Mouse (Mus musculus): ENCODE measurements around the gene Atp6v0a4.
A peak's percentile ranks its signal among the peaks of the same experiment; 100 is the strongest.

Atp6v0a4 gene

GRCm38 (mm10) chr6:38124207-38124835 is at the start of gene Atp6v0a4:
Atp6v0a4 (minus strand) TSS chr6:38124586.
- DNase-seq, result no peak

- DNase-seq, result no peak
Measured at GRCm38 (mm10) chr6:38165385-38165784, 41.0 kb upstream of the Atp6v0a4 start.

GRCm38 (mm10) chr6:38164705-38165104 is 40.3 kb upstream of the Atp6v0a4 start:
- DNase-seq, result no peak

- DNase-seq, result no peak
Measured at GRCm38 (mm10) chr6:38162825-38163504, 38.6 kb upstream of the Atp6v0a4 start.

GRCm38 (mm10) chr6:38160556-38160955 is 36.2 kb upstream of the Atp6v0a4 start:
- no peak for DNase-seq

- peak; percentile 97 for DNase-seq
Measured at GRCm38 (mm10) chr6:38160102-38160501, 35.7 kb upstream of the Atp6v0a4 start.

- DNase-seq, result no peak
Measured at GRCm38 (mm10) chr6:38159576-38159975, 35.2 kb upstream of the Atp6v0a4 start.

GRCm38 (mm10) chr6:38157925-38158324 is 33.5 kb upstream of the Atp6v0a4 start:
- no peak for DNase-seq

GRCm38 (mm10) chr6:38156204-38156603 is 31.8 kb upstream of the Atp6v0a4 start:
- no peak for DNase-seq

- no peak for DNase-seq
Measured at GRCm38 (mm10) chr6:38152305-38152704, 27.9 kb upstream of the Atp6v0a4 start.

GRCm38 (mm10) chr6:38149483-38149882 is 25.1 kb upstream of the Atp6v0a4 start:
- DNase-seq, result no peak

GRCm38 (mm10) chr6:38148626-38149025 is 24.2 kb upstream of the Atp6v0a4 start:
- DNase-seq, result no peak

GRCm38 (mm10) chr6:38147301-38147700 is 22.9 kb upstream of the Atp6v0a4 start:
- DNase-seq, result no peak

- no peak for DNase-seq
Measured at GRCm38 (mm10) chr6:38145463-38146065, 21.2 kb upstream of the Atp6v0a4 start.

GRCm38 (mm10) chr6:38144161-38144998 is 20.0 kb upstream of the Atp6v0a4 start:
- DNase-seq, result no peak

GRCm38 (mm10) chr6:38140402-38140801 is 16.0 kb upstream of the Atp6v0a4 start:
- no peak for DNase-seq

- DNase-seq, result no peak
Measured at GRCm38 (mm10) chr6:38139086-38139485, 14.7 kb upstream of the Atp6v0a4 start.

- peak; percentile 76 for DNase-seq
Measured at GRCm38 (mm10) chr6:38134806-38135559, 10.6 kb upstream of the Atp6v0a4 start.

- DNase-seq, result peak; percentile 61
Measured at GRCm38 (mm10) chr6:38131801-38132231, 7.4 kb upstream of the Atp6v0a4 start.

GRCm38 (mm10) chr6:38129883-38130282 is 5.5 kb upstream of the Atp6v0a4 start:
- DNase-seq, result no peak

- DNase-seq, result no peak
Measured at GRCm38 (mm10) chr6:38128115-38128514, 3.7 kb upstream of the Atp6v0a4 start.

GRCm38 (mm10) chr6:38125462-38125861 is 1.1 kb upstream of the Atp6v0a4 start:
- DNase-seq, result no peak
